Mouse (Mus musculus) adrenal gland, adult 2 months (tissue): ENCODE data around the gene Rapgefl1. TPM values are rescaled to one million over a fixed set of nuclear protein-coding genes. Genes with fewer than 3 reads are reported as not detected.
A peak's percentile ranks its signal among the peaks of the same experiment; 100 is the strongest.

Source experiments
- DNase-seq: peaks from one replicate; pipeline ENCODE4 v3.0.0; 2021
- polyA plus RNA-seq: library from polyadenylated mRNA; depleted of rRNA; stranded (reverse); fragments of >200 nt; gene quantifications from 2 replicates; pipeline ENCODE4 v1.2.3, GENCODE M21; 2012; rRNA removed
- total RNA-seq, 2 experiments: library from RNA; stranded (reverse); gene quantifications; 2 replicates each; pipeline ENCODE4 v1.2.3; 2021

Gene Rapgefl1
- total and polyA plus RNA-seq, 3 experiments, result 0.29 to 1.5 (median 0.79) TPM

DNA sequence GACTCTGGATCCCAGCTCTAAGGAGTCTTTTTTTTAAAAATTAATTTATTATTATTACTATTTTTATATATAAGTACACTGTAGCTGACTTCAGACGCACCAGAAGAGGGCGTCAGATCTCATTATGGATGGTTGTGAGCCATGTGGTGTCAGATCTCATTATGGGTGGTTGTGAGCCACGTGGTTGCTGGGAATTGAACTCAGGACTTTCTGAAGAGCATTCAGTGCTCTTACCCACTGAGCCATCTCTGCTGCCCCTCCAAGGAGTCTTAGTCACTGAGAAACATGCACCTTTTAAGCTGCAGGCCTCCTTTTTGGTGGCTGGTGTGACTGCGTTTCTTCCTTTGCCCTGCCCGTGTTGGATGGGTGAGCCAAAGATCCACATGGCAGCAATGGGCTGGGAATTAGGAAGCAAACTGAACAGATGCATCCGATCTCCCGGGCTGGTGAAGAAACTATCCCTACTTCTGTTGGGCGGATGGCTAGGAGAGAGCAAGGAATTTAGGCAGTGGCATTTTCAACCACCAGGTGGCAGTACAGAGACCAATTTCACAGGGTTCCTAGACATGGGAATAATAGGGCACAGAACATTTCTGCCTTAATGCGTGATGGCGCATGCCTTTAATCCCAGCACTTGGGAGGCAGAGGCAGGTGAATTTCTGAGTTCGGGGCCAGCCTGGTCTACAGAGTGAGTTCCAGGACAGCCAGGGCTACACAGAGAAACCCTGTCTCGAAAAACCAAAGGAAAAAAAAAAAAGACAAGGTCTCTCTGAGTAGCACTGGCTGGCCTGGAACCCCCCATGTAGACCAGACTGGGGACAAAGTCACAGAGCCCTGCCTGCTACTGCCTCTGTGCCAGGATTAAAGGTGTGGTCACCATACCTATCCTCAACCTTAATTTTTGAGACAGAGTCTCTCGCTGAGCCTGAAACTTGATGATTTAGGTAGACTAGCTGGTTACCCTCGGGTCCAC lies 22.5 kb downstream of the Rapgefl1 start:
- DNase-seq, result peak; percentile 86

DNA sequence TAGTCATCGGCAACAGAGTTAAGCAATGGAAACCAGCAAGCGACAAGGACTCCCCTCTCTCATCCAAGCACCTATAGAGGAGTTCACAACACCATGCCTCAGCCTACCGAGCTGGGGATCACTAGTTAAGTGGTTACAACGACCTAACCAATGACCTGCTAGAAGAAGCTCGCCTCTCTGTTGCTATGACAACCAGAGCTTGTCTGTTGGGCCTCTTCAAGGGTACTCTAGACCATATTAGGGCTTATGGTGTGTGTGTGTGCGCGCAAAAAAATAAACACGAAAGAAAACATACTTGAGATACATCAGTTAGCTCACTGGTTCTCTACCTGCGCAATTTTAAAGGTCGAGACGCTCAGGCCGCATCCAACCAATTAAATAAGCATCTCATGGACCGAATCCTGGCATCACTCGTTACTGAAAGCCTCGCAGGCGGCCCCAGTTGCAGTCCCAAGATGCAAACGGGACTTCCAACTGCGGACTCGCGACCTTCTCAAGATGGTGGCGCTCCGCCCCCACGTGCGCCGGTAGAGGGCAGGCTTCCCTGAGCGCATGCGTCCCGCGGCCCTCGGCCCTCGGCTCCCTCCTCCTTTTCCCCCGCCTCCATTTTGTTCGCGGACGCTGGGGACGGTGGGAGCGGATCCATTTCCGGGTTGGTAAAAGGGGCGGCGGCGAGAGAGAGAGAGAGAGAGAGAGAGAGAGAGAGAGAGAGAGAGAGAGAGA lies 26.6 kb downstream of the Rapgefl1 start, which contains the start of gene Wipf2:
Gene Wipf2, plus strand, starts transcription at position 611 of the 723 bp plus-strand sequence.
- DNase-seq, result peak; percentile 97

- no peak for DNase-seq
Measured at GRCm38 (mm10) chr11:98863751-98864429, 27.3 kb downstream of the Rapgefl1 start.

DNA sequence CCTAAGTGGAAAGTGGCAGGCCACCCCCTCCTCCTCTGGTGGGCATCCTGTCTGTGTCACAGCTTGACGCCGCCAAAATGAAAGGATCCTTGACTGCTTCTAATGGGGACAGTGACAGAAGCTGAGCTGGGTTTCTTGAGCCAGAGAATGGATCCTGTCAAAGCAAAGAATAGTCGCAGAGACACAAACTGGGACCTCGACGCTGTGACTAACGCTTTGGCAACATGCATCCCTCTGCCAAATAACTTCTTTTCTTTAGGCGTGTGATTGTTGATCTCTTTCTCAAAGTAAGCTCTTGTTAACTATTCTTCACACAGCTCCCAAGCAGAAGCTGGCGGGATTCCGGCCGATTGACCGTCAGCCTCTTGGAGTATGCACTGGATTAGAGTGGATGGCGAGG lies 30.7 kb downstream of the Rapgefl1 start:
- DNase-seq, result no peak

- peak; percentile 36 for DNase-seq
Measured at GRCm38 (mm10) chr11:98869906-98870305, 33.3 kb downstream of the Rapgefl1 start.

GRCm38 (mm10) chr11:98870791-98871190 lies 34.2 kb downstream of the Rapgefl1 start:
- no peak for DNase-seq

DNA sequence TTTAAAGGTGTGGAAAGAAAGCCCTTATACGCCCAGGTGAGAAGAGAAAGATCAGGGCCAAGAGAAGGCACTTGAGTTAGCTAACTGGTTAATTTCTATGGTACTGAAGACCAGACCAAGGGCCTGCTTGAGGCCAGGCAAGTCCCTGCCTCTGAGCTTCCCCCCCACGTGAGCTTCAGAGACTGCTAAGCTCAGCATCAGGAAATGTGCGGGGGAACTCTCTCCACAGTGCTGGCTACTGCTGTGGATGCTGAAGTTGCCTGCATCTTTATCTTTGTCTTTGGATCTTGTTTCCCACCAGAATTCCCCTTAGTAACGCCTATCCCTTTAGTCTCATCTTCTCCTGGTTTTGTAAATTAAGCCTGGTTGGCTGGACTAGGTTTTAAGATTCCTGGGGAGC lies 34.8 kb downstream of the Rapgefl1 start:
- DNase-seq, result no peak

GRCm38 (mm10) chr11:98872040-98872439 lies 35.5 kb downstream of the Rapgefl1 start:
- no peak for DNase-seq

DNA sequence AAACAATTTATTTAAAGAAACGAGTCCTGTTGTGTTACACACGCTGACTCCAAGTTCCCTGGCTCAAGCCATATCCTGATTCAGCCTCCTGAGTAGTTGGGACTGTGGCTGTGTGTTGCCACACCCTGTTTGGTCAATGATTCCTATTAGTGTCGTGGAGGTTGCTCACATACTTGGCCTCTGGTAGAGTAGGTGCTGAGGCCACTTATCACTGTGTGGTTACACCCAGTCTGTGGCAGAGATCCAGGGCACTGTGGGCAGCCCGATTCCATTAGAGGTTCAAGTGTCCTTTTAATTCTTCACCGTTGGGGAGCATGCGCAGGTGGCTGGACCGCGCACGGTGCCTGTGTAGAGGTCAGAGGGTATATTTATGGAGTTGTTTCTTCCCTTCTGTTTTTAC lies 37.3 kb downstream of the Rapgefl1 start:
- DNase-seq, result no peak

GRCm38 (mm10) chr11:98877001-98877400 lies 40.4 kb downstream of the Rapgefl1 start:
- no peak for DNase-seq

- DNase-seq, result no peak
Measured at GRCm38 (mm10) chr11:98887703-98888102, 51.1 kb downstream of the Rapgefl1 start.

- no peak for DNase-seq
Measured at GRCm38 (mm10) chr11:98889077-98889476, 52.5 kb downstream of the Rapgefl1 start.

DNA sequence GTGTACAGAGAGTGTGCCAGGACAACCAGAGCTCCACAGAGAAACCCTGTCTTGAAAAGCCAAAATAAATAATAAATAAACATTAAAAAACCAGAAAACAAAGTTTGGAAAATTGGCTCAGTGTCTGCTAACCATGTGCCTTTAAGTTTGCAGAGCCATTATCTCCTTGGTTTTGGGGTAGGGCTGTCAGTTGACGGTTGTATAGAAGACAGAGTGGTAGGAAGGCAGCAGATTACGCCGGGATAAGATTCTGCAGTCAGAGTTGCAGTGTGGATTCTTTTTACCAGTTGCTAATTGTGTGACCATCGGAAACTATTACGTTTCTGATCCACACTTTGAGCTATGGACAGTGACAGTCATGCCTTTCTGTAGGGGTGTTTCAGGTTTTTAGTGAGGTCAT lies 53.4 kb downstream of the Rapgefl1 start:
- no peak for DNase-seq

- no peak for DNase-seq
Measured at GRCm38 (mm10) chr11:98892426-98892825, 55.8 kb downstream of the Rapgefl1 start.

- DNase-seq, result no peak
Measured at GRCm38 (mm10) chr11:98900529-98901125, 64.0 kb downstream of the Rapgefl1 start.

DNA sequence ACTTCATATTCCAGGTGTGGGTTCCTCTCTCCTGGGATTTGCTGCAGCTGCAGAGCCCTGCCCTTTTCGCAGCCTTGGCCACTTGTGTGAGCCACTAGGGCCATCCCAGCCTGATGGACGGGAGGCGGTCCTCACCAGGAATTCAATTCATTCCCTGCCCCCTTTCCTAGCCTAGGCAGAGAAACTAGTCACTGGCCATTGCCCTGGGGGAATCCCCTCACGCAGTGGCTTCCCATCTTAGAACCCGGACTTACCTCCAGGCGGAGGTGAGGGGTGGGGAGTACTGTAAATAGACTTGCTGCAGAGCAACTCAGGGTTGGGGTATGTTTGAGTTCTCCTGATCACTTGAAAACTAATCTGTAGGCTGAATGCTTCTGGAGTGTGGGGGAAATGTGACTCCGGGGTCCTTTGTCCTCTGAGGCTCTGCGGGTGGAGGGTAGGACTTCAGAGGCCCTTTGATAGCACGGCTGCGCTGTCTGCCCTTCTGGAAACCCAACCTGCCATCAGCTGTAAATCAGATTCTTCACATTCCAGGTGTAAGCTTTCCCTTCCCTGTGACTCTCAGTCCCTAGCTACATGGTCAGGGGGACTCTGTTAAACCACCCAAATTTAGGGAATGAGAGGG lies 66.1 kb downstream of the Rapgefl1 start:
- DNase-seq, result no peak

Other genes starting within 250 kb of the Rapgefl1 start
- gene Ormdl3, start 249.4 kb upstream of the Rapgefl1 start, total RNA-seq, result 100 to 1,000 TPM in 1 of 2 experiments, 10 to 100 TPM in 1; 94.9 to 180 TPM
- 151 and 188 TPM in 2 replicates for gene Ormdl3, start 249.4 kb upstream of the Rapgefl1 start, polyA plus RNA-seq
- not detected for gene Lrrc3c, start 238.5 kb upstream of the Rapgefl1 start, total RNA-seq
- gene Lrrc3c, start 238.5 kb upstream of the Rapgefl1 start, polyA plus RNA-seq, result not detected in 2 replicates
- gene Gm12355, start 211.1 kb upstream of the Rapgefl1 start, total RNA-seq, result 10 to 100 TPM in 1 of 2 experiments, 1 to 10 TPM in 1; 6.3 to 15.3 TPM
- gene Gm12355, start 211.1 kb upstream of the Rapgefl1 start, polyA plus RNA-seq, result not detected in 2 replicates
- 10 to 100 TPM in 1 of 2 experiments, 1 to 10 TPM in 1; 4.7 to 19.4 TPM for gene Gsdma3, start 210.4 kb upstream of the Rapgefl1 start, total RNA-seq
- not detected in 2 replicates for gene Gsdma3, start 210.4 kb upstream of the Rapgefl1 start, polyA plus RNA-seq
- gene Gsdma2, start 190.0 kb upstream of the Rapgefl1 start, total RNA-seq, result under 1 TPM; 0.35 to 0.69 TPM
- 0.12 TPM in 2 replicates for gene Gsdma2, start 190.0 kb upstream of the Rapgefl1 start, polyA plus RNA-seq
- gene Gsdma, start 172.4 kb upstream of the Rapgefl1 start, total RNA-seq, result not detected
- not detected in 2 replicates for gene Gsdma, start 172.4 kb upstream of the Rapgefl1 start, polyA plus RNA-seq
- gene Psmd3, start 154.2 kb upstream of the Rapgefl1 start, total RNA-seq, result 100 to 1,000 TPM; 128 to 130 TPM
- gene Psmd3, start 154.2 kb upstream of the Rapgefl1 start, polyA plus RNA-seq, result 177 and 195 TPM in 2 replicates
- not detected for gene Csf3, start 135.5 kb upstream of the Rapgefl1 start, total RNA-seq
- 0.26 TPM in 1 of 2 replicates, not detected in the other for gene Csf3, start 135.5 kb upstream of the Rapgefl1 start, polyA plus RNA-seq
- gene Med24, start 107.3 kb upstream of the Rapgefl1 start, total RNA-seq, result 10 to 100 TPM; 45.3 to 55.1 TPM
- gene Med24, start 107.3 kb upstream of the Rapgefl1 start, polyA plus RNA-seq, result 74.3 and 99.6 TPM in 2 replicates
- gene Thra, start 96.1 kb upstream of the Rapgefl1 start, total RNA-seq, result 10 to 100 TPM; 84.6 to 86.1 TPM
- 105 and 132 TPM in 2 replicates for gene Thra, start 96.1 kb upstream of the Rapgefl1 start, polyA plus RNA-seq
- gene Nr1d1, start 61.5 kb upstream of the Rapgefl1 start, total RNA-seq, result 100 to 1,000 TPM; 135 to 155 TPM
- gene Nr1d1, start 61.5 kb upstream of the Rapgefl1 start, polyA plus RNA-seq, result 404 and 577 TPM in 2 replicates
- gene Msl1, start 41.3 kb upstream of the Rapgefl1 start, total RNA-seq, result 10 to 100 TPM; 80.9 to 98.0 TPM
- gene Msl1, start 41.3 kb upstream of the Rapgefl1 start, polyA plus RNA-seq, result 63.2 and 65.0 TPM in 2 replicates
- 10 to 100 TPM; 30.0 to 32.3 TPM for gene Casc3, start 31.9 kb upstream of the Rapgefl1 start, total RNA-seq
- gene Casc3, start 31.9 kb upstream of the Rapgefl1 start, polyA plus RNA-seq, result 27.9 and 30.2 TPM in 2 replicates
- 10 to 100 TPM; 15.6 to 23.7 TPM for gene Wipf2, start 26.9 kb downstream of the Rapgefl1 start, total RNA-seq
- gene Wipf2, start 26.9 kb downstream of the Rapgefl1 start, polyA plus RNA-seq, result 8.9 and 13.4 TPM in 2 replicates
- gene Cdc6, start 71.0 kb downstream of the Rapgefl1 start, total RNA-seq, result under 1 TPM; 0.48 to 0.86 TPM
- gene Cdc6, start 71.0 kb downstream of the Rapgefl1 start, polyA plus RNA-seq, result 0.07 and 0.08 TPM in 2 replicates
- 10 to 100 TPM; 17.0 to 30.8 TPM for gene Rara, start 91.0 kb downstream of the Rapgefl1 start, total RNA-seq
- gene Rara, start 91.0 kb downstream of the Rapgefl1 start, polyA plus RNA-seq, result 43.7 and 44.9 TPM in 2 replicates
- gene Gjd3, start 146.2 kb downstream of the Rapgefl1 start, total RNA-seq, result not detected
- gene Gjd3, start 146.2 kb downstream of the Rapgefl1 start, polyA plus RNA-seq, result 1.1 and 1.2 TPM in 2 replicates
- 1 to 10 TPM; 4.1 to 8.1 TPM for gene Top2a, start 187.4 kb downstream of the Rapgefl1 start, total RNA-seq
- gene Top2a, start 187.4 kb downstream of the Rapgefl1 start, polyA plus RNA-seq, result 0.28 and 0.29 TPM in 2 replicates
- gene Igfbp4, start 204.5 kb downstream of the Rapgefl1 start, total RNA-seq, result 100 to 1,000 TPM in 1 of 2 experiments, 10 to 100 TPM in 1; 93.9 to 147 TPM
- gene Igfbp4, start 204.5 kb downstream of the Rapgefl1 start, polyA plus RNA-seq, result 144 and 247 TPM in 2 replicates